Mouse (Mus musculus) forelimb bud, embryonic 11.5 days (tissue): ENCODE data around the gene Gpx5.
"Not testable (repeated sequence)": the region's sequence is repeated elsewhere in the genome, so short reads cannot be mapped to it uniquely, and the experiment has no call there.

ENCODE experiments used
- DNase-seq: peaks from one replicate; pipeline ENCODE4 v3.0.0-alpha.2; 2012; ENCODE audit warnings: low read depth, low spot score

The Gpx5 gene

GRCm38 (mm10) chr13:21265736-21266135 lies 26.8 kb downstream of the Gpx5 start:
- DNase-seq: no peak

GRCm38 (mm10) chr13:21264366-21264765 lies 28.2 kb downstream of the Gpx5 start:
- DNase-seq: peak; percentile 86

DNA sequence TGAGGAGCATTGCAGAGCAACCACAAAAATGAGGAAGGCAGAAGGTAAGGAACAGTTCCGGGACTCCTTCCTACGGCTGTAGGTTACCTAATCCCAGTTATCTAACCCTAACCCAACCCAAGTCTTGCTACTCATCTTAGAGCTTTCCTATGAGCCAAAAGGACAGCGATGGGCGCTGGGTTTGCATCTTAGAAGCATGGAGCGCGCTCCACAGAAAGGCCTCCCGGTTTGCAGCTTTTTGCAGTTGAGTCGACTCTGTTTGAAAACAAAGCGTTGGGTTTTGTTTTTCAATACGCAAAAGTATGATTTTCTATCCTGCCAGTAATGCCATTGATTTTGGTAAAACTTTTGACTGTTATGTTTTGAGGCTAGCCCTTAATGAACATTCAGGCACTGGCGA lies 28.6 kb downstream of the Gpx5 start:
- DNase-seq: no peak

- no peak for DNase-seq
Observed at GRCm38 (mm10) chr13:21262787-21263461, 29.6 kb downstream of the Gpx5 start.

DNA sequence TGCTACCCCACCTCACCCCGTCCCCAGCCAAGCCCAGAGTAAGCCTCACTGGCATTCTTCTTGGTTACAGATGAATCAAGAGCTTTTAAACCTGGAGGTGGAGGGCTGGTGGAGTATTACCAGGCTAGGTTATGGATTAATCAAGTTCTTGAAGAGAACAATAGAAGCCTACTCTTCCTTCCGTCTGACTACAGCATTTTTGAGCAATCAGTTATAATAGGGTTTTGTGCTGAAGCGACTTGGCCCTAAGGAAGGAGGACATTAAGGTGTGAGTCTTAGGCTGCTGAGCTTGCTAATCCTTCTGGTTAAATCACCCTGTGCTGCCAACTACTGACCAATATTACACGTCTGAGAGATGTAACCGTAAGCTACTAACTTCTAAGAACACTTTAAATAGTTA lies 32.2 kb downstream of the Gpx5 start:
- DNase-seq: no peak

- peak; percentile 91 for DNase-seq
Observed at GRCm38 (mm10) chr13:21259677-21260113, 32.8 kb downstream of the Gpx5 start.

- DNase-seq: no peak
Observed at GRCm38 (mm10) chr13:21259171-21259631, 33.3 kb downstream of the Gpx5 start.

DNA sequence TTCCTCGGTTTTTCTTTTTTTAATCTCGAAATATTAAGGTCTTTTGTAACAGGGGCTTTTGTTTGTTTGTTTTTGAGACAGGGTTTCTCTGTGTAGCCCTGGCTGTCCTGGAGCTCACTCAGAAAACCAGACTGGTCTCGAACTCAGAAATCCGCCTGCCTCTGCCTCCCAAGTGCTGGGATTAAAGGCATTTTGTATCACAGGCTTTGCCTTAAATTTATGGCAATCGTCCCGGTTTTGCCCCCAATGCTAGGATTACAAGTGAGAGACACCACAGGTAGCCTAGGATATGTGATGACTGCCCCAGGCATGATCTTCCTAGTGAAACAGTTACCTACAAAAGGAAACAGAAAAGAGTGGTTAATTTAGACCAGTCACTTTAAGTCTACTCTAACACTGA lies 34.0 kb downstream of the Gpx5 start:
- no peak for DNase-seq

GRCm38 (mm10) chr13:21253986-21254385 lies 38.5 kb downstream of the Gpx5 start:
- DNase-seq: peak; percentile 78

- no peak for DNase-seq
Observed at GRCm38 (mm10) chr13:21253569-21253968, 39.0 kb downstream of the Gpx5 start.

GRCm38 (mm10) chr13:21253040-21253439 lies 39.5 kb downstream of the Gpx5 start:
- DNase-seq: no peak

DNA sequence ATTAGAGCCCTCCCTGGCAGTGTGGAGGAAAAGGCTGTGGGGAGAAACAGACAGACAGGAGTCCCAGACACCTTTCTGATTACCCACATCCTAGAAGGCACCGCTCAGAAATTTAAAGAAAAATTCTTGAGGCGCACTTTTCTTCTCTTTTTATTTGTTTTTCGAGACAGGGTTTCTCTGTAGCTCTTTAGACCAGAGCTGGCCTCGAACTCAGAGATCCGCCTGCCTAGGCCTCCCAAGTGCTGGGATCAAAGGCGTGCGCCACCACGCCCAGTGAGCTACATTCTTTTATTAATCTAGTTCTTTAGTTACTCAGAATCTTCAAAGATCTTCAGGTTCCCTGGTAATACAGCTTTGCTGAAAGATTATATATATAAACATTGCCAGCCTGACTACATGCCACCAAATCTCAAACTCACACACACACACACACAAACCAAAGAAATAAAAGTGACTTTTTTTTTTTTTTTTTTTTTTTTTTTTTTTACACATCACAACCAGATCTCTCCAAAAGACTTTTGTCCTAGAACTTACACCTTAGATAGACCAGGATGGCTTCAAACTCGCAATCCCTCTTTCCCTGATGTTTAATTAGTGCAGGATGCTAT lies 42.4 kb downstream of the Gpx5 start:
- no peak for DNase-seq

- DNase-seq: no peak
Observed at GRCm38 (mm10) chr13:21249022-21249421, 43.5 kb downstream of the Gpx5 start.

DNA sequence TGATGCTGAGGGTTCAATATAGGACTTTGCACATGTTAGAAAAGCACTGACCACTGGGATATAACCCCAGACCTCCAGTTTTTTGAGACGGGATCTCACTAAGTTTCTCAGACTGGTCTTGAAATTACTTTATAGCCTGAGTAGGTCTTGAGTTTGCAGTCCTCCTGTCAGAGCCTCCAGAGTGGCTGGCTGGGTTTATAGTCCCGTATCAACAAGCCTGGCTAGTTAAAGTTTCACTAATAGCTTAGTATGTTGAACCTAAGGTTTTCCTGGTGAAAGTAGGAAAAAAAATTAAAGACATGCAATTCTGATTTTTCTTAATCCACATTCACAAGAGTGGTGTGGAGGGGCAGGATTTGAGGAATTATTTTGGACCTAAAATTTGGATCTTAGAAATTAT lies 46.3 kb downstream of the Gpx5 start:
- DNase-seq: no peak

GRCm38 (mm10) chr13:21244967-21245366 lies 47.6 kb downstream of the Gpx5 start:
- DNase-seq: not testable (repeated sequence)

GRCm38 (mm10) chr13:21244089-21244488 lies 48.4 kb downstream of the Gpx5 start:
- DNase-seq: no peak

DNA sequence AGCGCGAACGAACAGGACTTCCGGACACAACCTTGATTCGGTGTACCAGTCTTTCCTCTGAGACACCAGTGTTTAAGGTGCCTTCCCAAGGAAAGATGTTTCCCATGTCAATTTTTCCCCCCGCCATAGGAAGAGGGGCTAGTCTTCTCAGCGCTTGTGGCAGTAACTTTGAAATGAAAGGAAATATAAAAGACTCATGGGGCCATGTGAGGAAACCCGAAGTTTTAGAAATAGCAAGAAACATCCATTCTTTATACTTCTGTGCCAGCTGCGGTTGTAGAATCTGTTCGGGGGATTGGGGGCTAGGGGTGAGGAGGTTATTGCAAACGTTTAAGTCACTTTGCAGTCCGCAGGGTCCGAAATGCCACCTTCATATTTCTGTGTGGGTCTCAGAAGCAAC lies 49.3 kb downstream of the Gpx5 start:
- no peak for DNase-seq

DNA sequence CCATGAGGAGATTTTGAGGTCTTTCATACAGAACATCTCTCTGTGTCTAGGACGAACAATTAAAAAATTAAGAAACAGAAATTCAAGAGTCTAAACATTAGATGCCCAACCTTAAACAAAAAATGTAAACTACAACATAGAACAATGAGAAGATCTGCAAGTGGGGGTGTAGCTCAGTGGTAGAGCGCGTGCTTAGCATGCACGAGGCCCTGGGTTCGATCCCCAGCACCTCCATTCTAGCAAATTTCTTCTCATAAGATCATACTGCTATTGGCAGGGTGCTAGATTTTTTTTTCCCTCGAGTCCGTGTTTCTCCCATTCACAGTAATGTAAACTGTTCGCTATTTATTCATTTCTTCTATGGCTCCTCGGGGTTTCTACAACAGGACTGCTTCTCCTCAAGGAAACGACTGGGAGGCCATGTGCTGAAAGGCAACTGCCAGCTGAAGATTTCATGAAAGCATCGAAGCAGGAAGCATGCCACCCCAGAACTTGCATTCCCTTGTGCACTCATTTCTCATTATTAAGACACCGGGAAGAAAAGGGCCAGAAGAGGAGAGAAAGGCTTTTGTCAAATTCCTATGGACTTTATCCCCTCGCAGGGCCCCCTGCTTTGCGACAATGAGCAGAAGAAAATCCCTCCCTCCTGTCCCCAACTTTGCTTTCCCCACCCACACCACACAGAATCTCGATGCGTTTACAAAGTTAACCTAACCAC lies 50.0 kb downstream of the Gpx5 start:
- DNase-seq: peak; percentile 65

DNA sequence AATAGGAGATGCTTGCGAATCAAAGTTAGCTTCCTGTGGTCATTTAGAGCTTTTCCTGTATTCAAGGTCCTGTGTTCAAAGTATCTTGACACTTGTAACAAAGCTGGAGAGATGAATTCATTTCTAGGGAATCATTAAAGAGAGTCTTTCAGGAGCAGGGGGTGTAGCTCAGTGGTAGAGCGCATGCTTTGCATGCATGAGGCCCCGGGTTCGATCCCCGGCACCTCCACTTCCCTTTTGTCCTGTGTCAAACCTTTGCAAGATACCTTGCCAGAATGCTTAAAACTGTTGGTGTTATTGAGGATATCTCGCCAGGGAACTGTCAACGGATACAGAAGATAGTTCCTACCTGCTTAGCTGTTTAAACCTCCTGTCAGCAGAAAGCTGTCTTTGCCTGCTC lies 51.7 kb downstream of the Gpx5 start:
- DNase-seq: peak; percentile 69

DNA sequence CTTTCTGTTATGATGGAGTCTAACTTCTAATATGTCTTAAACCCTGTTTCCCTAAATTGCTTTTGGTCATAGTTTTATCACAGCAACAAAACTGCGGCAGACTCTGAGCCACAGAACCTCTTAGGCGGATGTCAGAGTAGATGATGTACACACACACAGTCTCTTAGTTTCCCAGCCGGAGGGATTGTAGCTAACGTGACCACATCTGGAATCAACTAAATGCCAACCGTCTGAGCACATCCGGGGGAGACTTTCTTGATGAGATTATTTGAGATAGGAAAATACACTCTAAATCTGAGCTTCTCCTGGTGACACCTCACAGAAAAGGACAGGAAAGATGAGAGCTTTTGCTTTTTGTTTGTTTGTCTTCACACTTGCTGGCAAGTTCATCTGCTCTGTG lies 55.4 kb downstream of the Gpx5 start:
- DNase-seq: no peak

DNA sequence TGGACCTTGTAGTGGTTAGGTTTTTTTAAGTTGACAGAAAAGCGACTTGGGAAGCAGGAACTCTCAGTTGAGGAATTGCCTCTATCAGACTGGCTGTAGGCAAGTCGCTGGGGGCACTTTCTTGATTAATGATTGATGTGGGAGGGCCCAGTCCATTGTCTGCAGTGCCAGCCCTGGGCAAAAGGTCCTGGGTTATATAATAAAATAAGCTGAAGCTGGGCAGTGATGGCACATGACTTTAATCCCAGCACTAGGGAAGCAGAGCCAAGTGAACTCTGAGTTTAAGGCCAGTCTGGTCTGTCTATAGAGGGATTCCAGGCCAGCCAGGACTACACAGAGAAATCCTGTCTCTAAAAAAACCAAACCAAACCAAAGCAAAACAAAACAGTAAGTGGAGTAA lies 55.8 kb downstream of the Gpx5 start:
- DNase-seq: no peak
